Mouse (Mus musculus): Measurements from ENCODE around the gene Zbtb26. TPM values are rescaled to one million over a fixed set of nuclear protein-coding genes. Genes with fewer than 3 reads are reported as not detected.

Gene Zbtb26
- polyA plus RNA-seq, 1 experiment from 2014 or later, result 6.8 TPM

- Histone ChIP-seq H3K9me3 (replicated peaks; ENCODE audit: control insufficient read depth, low read length) (no peaks in the 10 kb centered on the region), H3K4me2 (no peak overlapping the region), H3K4me1 (ENCODE audit: control insufficient read depth, insufficient read depth, low read length) (no peaks in the 10 kb centered on the region), H3K27ac (ENCODE audit: low read depth, low read length) (no peak overlapping the region), H3K9ac (ENCODE audit: low read depth, low read length) (no peak overlapping the region), H3K27me3 (ENCODE audit: control insufficient read depth, insufficient read depth, low read length) (no peaks in the 10 kb centered on the region), H3K36me3 (ENCODE audit: control insufficient read depth, insufficient read depth, low read length) (no peaks in the 10 kb centered on the region), H3K4me3 (ENCODE audit: low read depth, low read length) (no peak overlapping the region)
- 98% methylated on average over 4 of the region's 4 CpGs for WGBS (ENCODE audit: insufficient replicate concordance)
- no peak for ATAC-seq (replicated peaks; ENCODE audit: insufficient number of reproducible peaks, low FRiP score, low TSS enrichment)
These were observed 17.8 kb upstream of the Zbtb26 start for GRCm38 (mm10) chr2:37460707-37461106.

- Histone ChIP-seq H3K4me3 (ENCODE audit: low read depth, low read length) (peak overlapping the region; percentile 85), H3K27me3 (ENCODE audit: control insufficient read depth, insufficient read depth, low read length) (no peaks in the 10 kb centered on the region), H3K4me2 (peak overlapping the region; percentile 92), H3K36me3 (ENCODE audit: control insufficient read depth, insufficient read depth, low read length) (no peaks in the 10 kb centered on the region), H3K9ac (ENCODE audit: low read depth, low read length) (peak overlapping the region; percentile 94), H3K27ac (ENCODE audit: low read depth, low read length) (peak overlapping the region; percentile 65; the same call in 1 of the 2 replicates), H3K9me3 (replicated peaks; ENCODE audit: control insufficient read depth, low read length) (no peaks in the 10 kb centered on the region), H3K4me1 (ENCODE audit: control insufficient read depth, insufficient read depth, low read length) (peaks cover 8% of the 10 kb centered on the region; the same call in 1 of the 2 replicates)
- peak; percentile 86 for ATAC-seq (replicated peaks; ENCODE audit: insufficient number of reproducible peaks, low FRiP score, low TSS enrichment)
- under 1% methylated on average over 22 of the region's 24 CpGs for WGBS (ENCODE audit: insufficient replicate concordance)
These were observed 9.4 kb upstream of the Zbtb26 start for GRCm38 (mm10) chr2:37452376-37452760.

- peak overlapping the region; percentile 85 for H3K4me3 ChIP-seq (ENCODE audit: low read depth, low read length)
- 6% methylated on average over 44 of the region's 44 CpGs for WGBS (ENCODE audit: insufficient replicate concordance)
- ATAC-seq (replicated peaks; ENCODE audit: insufficient number of reproducible peaks, low FRiP score, low TSS enrichment), result peak; percentile 98
These were observed 8.9 kb upstream of the Zbtb26 start for GRCm38 (mm10) chr2:37451667-37452375.

DNA sequence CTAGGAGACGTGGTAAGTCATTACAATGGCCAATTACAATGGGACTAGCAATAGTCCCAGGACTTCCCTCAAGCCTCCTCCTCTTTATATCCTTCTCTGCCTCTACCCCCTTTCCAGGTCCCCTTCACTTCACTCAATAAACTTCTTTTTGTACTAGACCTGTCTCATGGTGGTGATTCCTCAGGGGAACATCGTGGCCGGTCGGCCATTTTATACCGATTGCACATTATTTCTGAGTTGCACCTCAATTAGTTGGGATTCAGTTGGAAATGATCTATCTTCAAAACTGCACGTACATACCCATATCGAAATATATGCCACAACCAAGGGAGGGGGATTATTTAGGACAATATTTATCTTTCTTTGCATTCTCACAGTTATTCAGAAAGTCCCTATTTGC lies 11.3 kb downstream of the Zbtb26 start:
- H3K9ac ChIP-seq (ENCODE audit: low read depth, low read length), result peak overlapping the region; percentile 92
- WGBS (ENCODE audit: insufficient replicate concordance), result 30% methylated on average over 7 of the region's 7 CpGs
- no peak for ATAC-seq (replicated peaks; ENCODE audit: insufficient number of reproducible peaks, low FRiP score, low TSS enrichment)
- no peaks in the 10 kb centered on the region for H3K9me3 ChIP-seq (replicated peaks; ENCODE audit: control insufficient read depth, low read length)
- peak overlapping the region; percentile 76 for H3K4me3 ChIP-seq (ENCODE audit: low read depth, low read length)
- H3K36me3 ChIP-seq (ENCODE audit: control insufficient read depth, insufficient read depth, low read length), result no peaks in the 10 kb centered on the region
- H3K27ac ChIP-seq (ENCODE audit: low read depth, low read length), result peak overlapping the region; percentile 85
- H3K27me3 ChIP-seq (ENCODE audit: control insufficient read depth, insufficient read depth, low read length), result no peaks in the 10 kb centered on the region
- H3K4me2 ChIP-seq, result peak overlapping the region; percentile 76
- H3K4me1 ChIP-seq (ENCODE audit: control insufficient read depth, insufficient read depth, low read length), result peaks cover 8% of the 10 kb centered on the region

More at GRCm38 (mm10) chr2:37451667-37452375, 8.9 kb upstream of the Zbtb26 start:
- Histone ChIP-seq H3K36me3 (ENCODE audit: control insufficient read depth, insufficient read depth, low read length) (no peaks in the 10 kb centered on the region), H3K4me2 (peak overlapping the region; percentile 92), H3K4me1 (ENCODE audit: control insufficient read depth, insufficient read depth, low read length) (peaks cover 8% of the 10 kb centered on the region; the same call in 1 of the 2 replicates), H3K27ac (ENCODE audit: low read depth, low read length) (peak overlapping the region; percentile 65; the same call in 1 of the 2 replicates), H3K9me3 (replicated peaks; ENCODE audit: control insufficient read depth, low read length) (no peaks in the 10 kb centered on the region), H3K9ac (ENCODE audit: low read depth, low read length) (peak overlapping the region; percentile 94), H3K27me3 (ENCODE audit: control insufficient read depth, insufficient read depth, low read length) (no peaks in the 10 kb centered on the region)

DNA sequence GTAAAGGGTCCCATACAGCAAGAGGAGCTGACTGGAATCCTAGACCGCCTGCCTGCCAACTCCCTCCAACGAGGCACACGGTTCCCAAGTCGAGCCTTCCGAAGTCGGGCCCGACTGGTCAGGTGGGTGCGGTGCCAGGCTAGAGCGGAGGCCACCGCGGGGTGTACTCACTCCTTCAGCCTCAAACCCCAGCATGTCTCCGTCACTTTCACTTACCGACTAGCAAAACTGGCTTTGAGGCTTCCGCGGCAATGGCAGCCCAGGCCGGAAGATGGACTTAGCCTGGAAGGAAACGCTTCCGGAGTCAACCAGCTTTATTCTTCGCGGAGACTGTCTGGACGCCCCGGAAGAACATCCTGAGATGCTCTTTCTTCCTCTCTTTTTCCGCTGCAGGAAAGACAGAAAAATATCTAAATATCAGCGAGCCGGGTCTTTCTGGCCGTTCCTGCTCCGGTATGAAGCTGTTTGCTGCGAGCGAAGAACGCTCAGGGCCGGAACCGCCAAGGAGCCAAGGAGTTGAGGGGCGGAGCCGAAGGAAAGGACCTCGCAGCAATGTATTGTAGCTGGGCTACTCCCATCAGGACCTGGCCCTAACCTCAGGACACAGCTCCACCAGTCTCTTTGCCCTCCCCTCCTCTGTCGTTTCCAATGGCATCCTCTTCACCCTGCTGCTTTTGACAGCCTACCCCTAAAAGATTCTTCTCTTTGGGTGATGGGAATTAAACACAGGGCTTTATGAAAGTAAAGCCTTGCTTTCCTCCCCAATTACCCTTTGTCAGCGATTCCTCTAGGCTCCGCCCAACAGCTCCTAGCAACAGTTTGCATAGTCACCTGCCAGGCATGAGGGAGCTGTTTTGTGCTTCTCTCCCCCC lies 12.1 kb downstream of the Zbtb26 start:
- no peaks in the 10 kb centered on the region for H3K36me3 ChIP-seq (ENCODE audit: control insufficient read depth, insufficient read depth, low read length)
- H3K9ac ChIP-seq (ENCODE audit: low read depth, low read length), result peak overlapping the region; percentile 92
- H3K27me3 ChIP-seq (ENCODE audit: control insufficient read depth, insufficient read depth, low read length), result no peaks in the 10 kb centered on the region
- H3K27ac ChIP-seq (ENCODE audit: low read depth, low read length), result peak overlapping the region; percentile 85
- peak overlapping the region; percentile 76 for H3K4me3 ChIP-seq (ENCODE audit: low read depth, low read length)
- under 1% methylated on average over 38 of the region's 38 CpGs for WGBS (ENCODE audit: insufficient replicate concordance)
- no peaks in the 10 kb centered on the region for H3K9me3 ChIP-seq (replicated peaks; ENCODE audit: control insufficient read depth, low read length)
- peak overlapping the region; percentile 76 for H3K4me2 ChIP-seq
- peaks cover 8% of the 10 kb centered on the region for H3K4me1 ChIP-seq (ENCODE audit: control insufficient read depth, insufficient read depth, low read length)
- ATAC-seq (replicated peaks; ENCODE audit: insufficient number of reproducible peaks, low FRiP score, low TSS enrichment), result peak; percentile 92

DNA sequence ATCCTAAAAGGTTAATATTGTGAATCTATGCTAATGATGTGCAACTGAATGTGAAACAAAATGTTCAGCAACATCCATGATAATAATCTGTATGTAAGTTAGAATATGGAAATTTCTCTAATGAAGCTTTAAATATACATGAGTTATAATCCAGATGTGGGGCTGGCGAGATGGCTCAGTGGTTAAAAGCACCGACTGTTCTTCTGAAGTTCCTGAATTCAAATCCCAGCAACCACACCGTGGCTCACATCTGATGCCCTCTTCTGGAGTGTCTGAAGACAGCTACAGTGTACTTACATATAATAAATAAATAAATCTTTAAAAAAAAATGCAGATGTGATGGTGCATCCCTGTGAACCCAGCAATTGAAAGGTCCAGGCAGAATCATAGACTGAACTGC lies 19.3 kb downstream of the Zbtb26 start:
- WGBS (ENCODE audit: insufficient replicate concordance), result 59% methylated on average over 3 of the region's 3 CpGs
- ATAC-seq (replicated peaks; ENCODE audit: insufficient number of reproducible peaks, low FRiP score, low TSS enrichment), result no peak
- H3K36me3 ChIP-seq (ENCODE audit: control insufficient read depth, insufficient read depth, low read length), result no peaks in the 10 kb centered on the region

GRCm38 (mm10) chr2:37422306-37423304 lies 20.3 kb downstream of the Zbtb26 start, which contains the start of gene Rc3h2:
TSS of gene Rc3h2 (minus strand) at chr2:37422903.
- H3K27ac ChIP-seq (ENCODE audit: low read depth, low read length), result peak within 1 kb of the TSS; percentile 97
- no peaks in the 10 kb centered on the region for H3K27me3 ChIP-seq (ENCODE audit: control insufficient read depth, insufficient read depth, low read length)
- H3K4me1 ChIP-seq (ENCODE audit: control insufficient read depth, insufficient read depth, low read length), result 0 out of 2 replicates have a peak, but pooled peaks cover 6% of the 10 kb centered on the region
- under 1% methylated on average over 60 of the region's 75 CpGs for WGBS (ENCODE audit: insufficient replicate concordance)
- no peaks in the 10 kb centered on the region for H3K9me3 ChIP-seq (replicated peaks; ENCODE audit: control insufficient read depth, low read length)
- H3K9ac ChIP-seq (ENCODE audit: low read depth, low read length), result peak within 1 kb of the TSS; percentile 97
- H3K4me3 ChIP-seq (ENCODE audit: low read depth, low read length), result peak within 1 kb of the TSS; percentile 78
- H3K4me2 ChIP-seq, result peak within 1 kb of the TSS; percentile 72
- peak; percentile 98 for ATAC-seq (replicated peaks; ENCODE audit: insufficient number of reproducible peaks, low FRiP score, low TSS enrichment)
- H3K36me3 ChIP-seq (ENCODE audit: control insufficient read depth, insufficient read depth, low read length), result no peaks in the 10 kb centered on the region

More for the DNA sequence above, 19.3 kb downstream of the Zbtb26 start:
- H3K4me3 ChIP-seq (ENCODE audit: low read depth, low read length), result no peak overlapping the region
- H3K4me2 ChIP-seq, result no peak overlapping the region
- H3K4me1 ChIP-seq (ENCODE audit: control insufficient read depth, insufficient read depth, low read length), result 0 out of 2 replicates have a peak, but pooled peaks cover 6% of the 10 kb centered on the region
- no peak overlapping the region for H3K9ac ChIP-seq (ENCODE audit: low read depth, low read length)
- no peaks in the 10 kb centered on the region for H3K9me3 ChIP-seq (replicated peaks; ENCODE audit: control insufficient read depth, low read length)
- no peak overlapping the region for H3K27ac ChIP-seq (ENCODE audit: low read depth, low read length)
- H3K27me3 ChIP-seq (ENCODE audit: control insufficient read depth, insufficient read depth, low read length), result no peaks in the 10 kb centered on the region

All from heart, embryonic 11.5 days (tissue).